Mouse (Mus musculus): Measurements from ENCODE around the gene Otogl.

GRCm38 (mm10) chr10:107751944-107752343 is 160.0 kb downstream of the Otogl start:
- TF ChIP-seq POLR2A (IDR thresholded peaks at IDR 0.05; ENCODE audit: borderline replicate concordance, extremely low read depth, insufficient read depth, insufficient read length, poor library complexity, severe bottlenecking) (no peak), CTCF (IDR thresholded peaks at IDR 0.05; ENCODE audit: borderline replicate concordance, extremely low read depth, insufficient read depth, insufficient read length) (no peak)

Data from brain, embryonic 14.5 days (tissue).